Mouse (Mus musculus) CH12.LX (cell line): Measurements from ENCODE around the gene Snx5. TPM values are rescaled to one million over a fixed set of nuclear protein-coding genes. Genes with fewer than 3 reads are reported as not detected.

Experiments used
- DNase-seq: peaks from one replicate; pipeline ENCODE4 v3.0.0-alpha.2; 2013; ENCODE audit errors: extremely low read depth
- H3K27ac ChIP-seq: 2 replicates; pipeline ENCODE4 v1.5.1; 2012; ENCODE audit warnings: low read depth, mild to moderate bottlenecking, control low read depth, moderate library complexity; ENCODE audit not compliant: insufficient read depth
- H3K27me3 ChIP-seq: replicated peaks from 2 replicates; pipeline ENCODE3; 2012; ENCODE audit warnings: inconsistent platforms
- H3K36me3 ChIP-seq, 2 experiments: replicated peaks in 1 of 2; 2 replicates each; pipeline versions ENCODE3 to v1.6.1; 2012; ENCODE audit warnings: inconsistent platforms in 1 of 2, low read length in 1 of 2, mild to moderate bottlenecking in 1 of 2, mixed read lengths in 1 of 2, moderate library complexity in 1 of 2; ENCODE audit not compliant: control insufficient read depth in 1 of 2, insufficient read depth in 1 of 2
- H3K4me1 ChIP-seq, 2 experiments: 2 replicates each; pipeline ENCODE4 v1.6.1; 2012; ENCODE audit warnings: inconsistent platforms in 1 of 2, moderate library complexity in 1 of 2; ENCODE audit not compliant: insufficient read depth in 2 of 2, control insufficient read depth in 1 of 2
- H3K4me2 ChIP-seq: 2 replicates; pipeline ENCODE4 v1.6.1; 2012; ENCODE audit warnings: low read depth, mild to moderate bottlenecking, control low read depth; ENCODE audit not compliant: poor library complexity, insufficient read depth, severe bottlenecking
- H3K4me3 ChIP-seq, 3 experiments: fragments of 150-350 bp in 1 of 3; sonication (generic) in 1 of 3; replicated peaks in 1 of 3; 2 replicates each; pipeline versions ENCODE3 to v1.5.1; 2011 to 2012; ENCODE audit warnings: low read depth in 2 of 3, low read length in 2 of 3, mild to moderate bottlenecking in 2 of 3, moderate library complexity in 2 of 3, control low read depth in 1 of 3, improper control_type of control experiment in 1 of 3, inconsistent platforms in 1 of 3, mixed read lengths in 1 of 3; ENCODE audit not compliant: poor library complexity in 1 of 3
- H3K79me2 ChIP-seq: replicated peaks from 2 replicates; pipeline ENCODE4 v1.6.1; 2012; ENCODE audit warnings: mild to moderate bottlenecking, moderate library complexity; ENCODE audit not compliant: control insufficient read depth, poor library complexity, insufficient read depth, severe bottlenecking; ENCODE audit errors: extremely low read depth
- H3K9ac ChIP-seq: 2 replicates; pipeline ENCODE4 v1.6.1; 2012; ENCODE audit warnings: low read depth, mild to moderate bottlenecking, control low read depth, moderate library complexity; ENCODE audit not compliant: insufficient read depth
- H3K9me3 ChIP-seq: replicated peaks from 2 replicates; pipeline ENCODE3; 2012; ENCODE audit warnings: low read length, inconsistent platforms, mixed read lengths
- E2F4 ChIP-seq: IDR thresholded peaks from 2 replicates; pipeline ENCODE4 v1.6.1; 2011; ENCODE audit warnings: low read depth, low read length, improper control_type of control experiment; ENCODE audit not compliant: insufficient replicate concordance
- ELF1 ChIP-seq: IDR thresholded peaks from 2 replicates; pipeline ENCODE4 v1.6.1; 2014; ENCODE audit warnings: low read depth, mild to moderate bottlenecking, inconsistent platforms, low read length, improper control_type of control experiment
- GABPA ChIP-seq: IDR thresholded peaks from 2 replicates; pipeline ENCODE4 v1.6.1; 2012; ENCODE audit warnings: low read depth, low read length, improper control_type of control experiment, inconsistent platforms; ENCODE audit not compliant: insufficient replicate concordance
- HCFC1 ChIP-seq: IDR thresholded peaks from 2 replicates; pipeline ENCODE4 v1.6.1; 2012; ENCODE audit warnings: low read depth, mild to moderate bottlenecking, inconsistent platforms, low read length, improper control_type of control experiment
- JUN ChIP-seq: IDR thresholded peaks from 2 replicates; pipeline ENCODE4 v1.6.1; 2011; ENCODE audit warnings: low read depth, mild to moderate bottlenecking, low read length, improper control_type of control experiment, moderate library complexity; ENCODE audit not compliant: insufficient read depth
- JUND ChIP-seq: conservative IDR thresholded peaks from 2 replicates; pipeline ENCODE4 v1.6.1; 2011; ENCODE audit warnings: low read depth, low read length, improper control_type of control experiment
- MAFK ChIP-seq: IDR thresholded peaks from 2 replicates; pipeline ENCODE4 v1.6.1; 2011; ENCODE audit warnings: low read length, improper control_type of control experiment; ENCODE audit not compliant: insufficient replicate concordance
- MAZ ChIP-seq: IDR thresholded peaks from 2 replicates; pipeline ENCODE4 v1.6.1; 2012; ENCODE audit warnings: low read depth, mild to moderate bottlenecking, inconsistent platforms, low read length, improper control_type of control experiment, moderate library complexity
- MXI1 ChIP-seq: IDR thresholded peaks from 2 replicates; pipeline ENCODE4 v1.6.1; 2011; ENCODE audit warnings: mild to moderate bottlenecking, low read depth, low read length, improper control_type of control experiment
- POLR2AphosphoS2 ChIP-seq: IDR thresholded peaks from 2 replicates; pipeline ENCODE4 v1.6.1; 2011; ENCODE audit warnings: low read depth, low read length, improper control_type of control experiment
- RAD21 ChIP-seq: IDR thresholded peaks from 2 replicates; pipeline ENCODE4 v1.6.1; 2011; ENCODE audit warnings: low read depth, mild to moderate bottlenecking, low read length, improper control_type of control experiment, moderate library complexity
- SMC3 ChIP-seq: IDR thresholded peaks from 2 replicates; pipeline ENCODE4 v1.6.1; 2011; ENCODE audit warnings: low read depth, low read length, improper control_type of control experiment
- TCF12 ChIP-seq: IDR thresholded peaks from 2 replicates; pipeline ENCODE4 v1.6.1; 2014; ENCODE audit warnings: low read depth, mild to moderate bottlenecking, inconsistent platforms, low read length, improper control_type of control experiment
- USF2 ChIP-seq: conservative IDR thresholded peaks from 2 replicates; pipeline ENCODE4 v1.6.1; 2011; ENCODE audit warnings: low read depth, low read length, improper control_type of control experiment
- ZC3H11A ChIP-seq: IDR thresholded peaks from 2 replicates; pipeline ENCODE4 v1.6.1; 2012; ENCODE audit warnings: low read depth, mild to moderate bottlenecking, inconsistent platforms, low read length, improper control_type of control experiment
- ZKSCAN1 ChIP-seq: IDR thresholded peaks from 2 replicates; pipeline ENCODE4 v1.6.1; 2012; ENCODE audit warnings: low read depth, inconsistent platforms, low read length, improper control_type of control experiment, borderline replicate concordance
- ZNF384 ChIP-seq: IDR thresholded peaks from 2 replicates; pipeline ENCODE4 v1.6.1; 2012; ENCODE audit warnings: low read depth, low read length, improper control_type of control experiment, inconsistent platforms
- dilution Hi-C: fragments of 300-500 bp; cut with MboI; formaldehyde crosslinking; loops from 2 replicates; pipeline ENCODE4 v1.14.3; 2020; ENCODE audit warnings: low sequenced_read_pairs; ENCODE audit not compliant: extremely low pct_unique_long_range_greater_than_20kb, extremely low pct_ligation_motif_present
- in situ Hi-C: fragments of 300-500 bp; cut with MboI; formaldehyde crosslinking; loops from 3 replicates; pipeline ENCODE4 v1.14.3; 2019; ENCODE audit warnings: low sequenced_read_pairs, low pct_ligation_motif_present, low pct_unique_long_range_greater_than_20kb, mixed read lengths
- polyA plus RNA-seq: library from polyadenylated mRNA; unstranded; fragments of >175 nt; gene quantifications from 2 replicates; pipeline ENCODE4 v1.2.1, GENCODE M21; 2012; ENCODE audit warnings: low read depth; ENCODE audit not compliant: insufficient read length
- total RNA-seq, 2 experiments: library from RNA; depleted of rRNA; stranded (reverse); fragments of 300-350 nt in 1 of 2; fragments of >200 nt in 1 of 2; gene quantifications; 2 replicates each; pipeline ENCODE4 v1.2.3; 2012 to 2014

Gene Snx5
- total and polyA plus RNA-seq, 3 experiments = 380 to 1,220 (median 666) TPM

DNA sequence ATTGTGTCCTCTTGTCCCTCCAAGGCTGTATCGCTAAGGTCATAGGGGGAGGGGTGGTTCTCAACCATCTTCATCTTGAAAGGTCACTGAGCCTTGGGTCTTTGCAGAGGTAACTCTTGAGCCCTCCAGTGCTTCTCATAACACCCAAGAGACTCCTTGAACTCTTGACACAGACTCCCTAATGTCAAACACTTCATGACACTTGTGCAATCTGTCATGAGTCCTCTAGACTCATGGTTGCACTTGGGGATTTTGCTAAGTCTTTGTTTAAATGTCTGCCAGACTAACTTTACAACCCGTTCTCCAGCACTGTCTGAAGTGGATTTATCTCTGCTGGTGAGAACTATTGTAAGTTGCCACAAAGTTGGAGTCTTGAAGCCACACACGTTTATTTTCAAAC, 61.3 kb downstream of the Snx5 start:
- DNase-seq = no peak
- H3K27ac ChIP-seq = no peak overlapping the region
- H3K4me2 ChIP-seq = no peak overlapping the region
- no peak for TF ChIP-seq SMC3
- no peak for TF ChIP-seq ELF1
- no peak for TF ChIP-seq E2F4
- TF ChIP-seq, all 38 proteins: peak for 0
- Histone ChIP-seq H3K27me3 (peaks cover 10% of the 10 kb centered on the region), H3K9me3 (no peaks in the 10 kb centered on the region), H3K4me3 (no peak overlapping the region), H3K79me2 (no peaks in the 10 kb centered on the region), H3K36me3 (no peaks in the 10 kb centered on the region), H3K4me1 (peaks cover 4 to 11% of the 10 kb centered on the region in 2 experiments), H3K9ac (no peak overlapping the region)
- in situ Hi-C loops = no loop called here
- dilution Hi-C loops = no loop called here

- no peak overlapping the region for H3K27ac ChIP-seq
- in situ Hi-C loops = no loop called here
These were observed 63.3 kb downstream of the Snx5 start for GRCm38 (mm10) chr2:144207365-144207764.

DNA sequence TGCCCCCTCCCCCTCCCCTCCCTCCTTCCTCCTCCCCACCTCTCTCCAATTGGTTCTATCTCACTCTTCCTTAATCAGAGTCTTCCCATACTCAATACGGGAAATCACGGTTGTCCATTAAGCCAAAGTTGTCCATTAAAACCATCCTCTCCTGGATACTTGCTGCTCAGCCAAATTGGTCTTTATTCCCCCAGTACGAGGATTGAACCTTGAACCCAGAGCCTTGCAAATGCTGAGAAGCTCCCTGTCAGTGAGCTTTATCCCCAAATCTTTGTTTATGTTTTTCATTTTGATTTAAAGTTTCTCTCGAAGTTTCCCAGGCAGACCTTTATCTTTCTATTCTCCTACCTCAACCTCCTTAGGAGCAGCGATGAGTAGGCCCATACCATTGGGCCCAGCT, 67.7 kb downstream of the Snx5 start:
- no peak overlapping the region for H3K4me2 ChIP-seq
- dilution Hi-C loops = no loop called here
- peaks cover 3% of the 10 kb centered on the region for H3K9me3 ChIP-seq
- in situ Hi-C loops = no loop called here
- H3K4me3 ChIP-seq = no peak overlapping the region
- no peak for DNase-seq
- H3K4me1 ChIP-seq = peaks cover 0 to 4% of the 10 kb centered on the region in 2 experiments; a peak in 2 of 4 replicates
- no peak overlapping the region for H3K9ac ChIP-seq
- no peaks in the 10 kb centered on the region for H3K36me3 ChIP-seq
- no peak overlapping the region for H3K27ac ChIP-seq
- no peak for TF ChIP-seq JUND
- no peak for TF ChIP-seq ZNF384
- no peak for TF ChIP-seq MAZ
- H3K79me2 ChIP-seq = no peaks in the 10 kb centered on the region
- H3K27me3 ChIP-seq = peaks cover 5% of the 10 kb centered on the region

More at GRCm38 (mm10) chr2:144207365-144207764, 63.3 kb downstream of the Snx5 start:
- no peak overlapping the region for H3K4me3 ChIP-seq
- dilution Hi-C loops = no loop called here
- no peak overlapping the region for H3K9ac ChIP-seq
- no peak for TF ChIP-seq MAFK
- TF ChIP-seq HCFC1 = no peak
- no peak for TF ChIP-seq USF2
- TF ChIP-seq TCF12 = no peak
- no peak for TF ChIP-seq ZKSCAN1
- no peak for TF ChIP-seq POLR2AphosphoS2
- no peak for TF ChIP-seq ELF1
- no peak for TF ChIP-seq GABPA
- TF ChIP-seq JUN = no peak
- TF ChIP-seq MXI1 = no peak
- no peak for TF ChIP-seq ZC3H11A
- TF ChIP-seq RAD21 = no peak
- no peak overlapping the region for H3K4me2 ChIP-seq
- no peaks in the 10 kb centered on the region for H3K9me3 ChIP-seq
- no peaks in the 10 kb centered on the region for H3K36me3 ChIP-seq
- no peaks in the 10 kb centered on the region for H3K79me2 ChIP-seq
- peaks cover 0 to 4% of the 10 kb centered on the region in 2 experiments; a peak in 2 of 4 replicates for H3K4me1 ChIP-seq
- no peak for DNase-seq
- peaks cover 10% of the 10 kb centered on the region for H3K27me3 ChIP-seq
